Mouse (Mus musculus): ENCODE measurements around the gene Cdh24. TPM values are rescaled to one million over a fixed set of nuclear protein-coding genes. Genes with fewer than 3 reads are reported as not detected.

Cdh24 gene
- polyA plus RNA-seq, 1 experiment from 2014 or later, result 0.32 TPM

DNA sequence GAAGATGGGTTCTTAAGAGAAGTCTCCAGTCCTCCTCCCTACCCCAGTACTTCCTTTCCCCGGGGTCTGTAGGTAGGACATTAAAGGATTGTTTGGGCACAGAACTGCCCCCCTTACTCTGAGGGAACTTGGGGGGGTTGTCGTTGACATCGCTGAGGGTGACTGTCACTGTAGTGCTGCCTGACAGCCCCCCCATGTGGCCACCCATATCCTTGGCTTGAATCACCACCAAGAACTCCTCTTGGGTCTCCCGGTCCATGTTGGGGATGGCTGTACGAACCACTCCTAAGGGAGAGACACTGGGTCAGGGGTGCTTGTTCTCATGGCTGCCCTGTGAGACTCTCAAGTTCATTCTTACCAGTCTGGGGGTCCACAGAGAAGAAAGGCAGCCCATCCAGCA, 3.0 kb downstream of the Cdh24 start:
- Histone ChIP-seq H3K4me2 (replicated peaks; ENCODE audit: low read depth, low read length) (no peak overlapping the region), H3K9ac (replicated peaks; ENCODE audit: low read depth) (no peak overlapping the region), H3K27me3 (replicated peaks; ENCODE audit: insufficient read depth, low read length) (no peaks in the 10 kb centered on the region), H3K4me1 (ENCODE audit: insufficient read depth, low read depth, low read length) (no peaks in the 10 kb centered on the region), H3K27ac (ENCODE audit: low read length) (no peak overlapping the region), H3K36me3 (ENCODE audit: insufficient read depth, low read length) (0 out of 2 replicates have a peak, but pooled peaks cover 4% of the 10 kb centered on the region), H3K4me3 (ENCODE audit: low read depth, low read length) (no peak overlapping the region), H3K9me3 (ENCODE audit: low read length) (no peaks in the 10 kb centered on the region)
- WGBS, result 67% methylated on average over 5 of the region's 5 CpGs
- TF ChIP-seq EP300 (IDR thresholded peaks at IDR 0.05), result no peak
- TF ChIP-seq CTCF (IDR thresholded peaks at IDR 0.05), result peak; percentile 25; the same call in 1 of the 2 replicates
- ATAC-seq (no peak), DNase-seq (ENCODE audit: low spot score) (no peak)

DNA sequence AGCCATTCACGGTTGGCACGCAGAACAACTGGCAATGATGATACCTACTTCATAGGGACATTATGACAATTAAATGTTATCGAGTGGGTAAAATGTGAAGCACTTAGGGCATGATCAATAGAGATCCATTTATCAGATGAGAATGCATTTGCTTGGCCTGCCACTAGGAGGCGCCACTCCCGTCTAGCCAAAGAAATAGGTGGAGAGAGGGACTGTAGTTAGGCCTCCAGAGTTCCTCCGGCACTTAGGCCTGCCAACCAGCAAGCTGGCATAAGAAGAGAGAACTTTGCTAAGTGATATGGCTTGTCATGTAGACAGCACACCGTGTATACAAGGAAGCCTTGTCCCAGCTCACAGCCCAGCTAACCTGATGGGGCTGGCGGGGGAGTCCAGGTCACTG, 4.2 kb downstream of the Cdh24 start:
- no peak overlapping the region for H3K4me3 ChIP-seq (ENCODE audit: low read depth, low read length)
- TF ChIP-seq EP300 (IDR thresholded peaks at IDR 0.05) (no peak), CTCF (IDR thresholded peaks at IDR 0.05) (peak; percentile 93)
- ATAC-seq (no peak), DNase-seq (ENCODE audit: low spot score) (peak; percentile 55)
- H3K4me2 ChIP-seq (replicated peaks; ENCODE audit: low read depth, low read length), result no peak overlapping the region
- no peaks in the 10 kb centered on the region for H3K4me1 ChIP-seq (ENCODE audit: insufficient read depth, low read depth, low read length)
- H3K9me3 ChIP-seq (ENCODE audit: low read length), result no peaks in the 10 kb centered on the region
- H3K9ac ChIP-seq (replicated peaks; ENCODE audit: low read depth), result no peak overlapping the region
- no peak overlapping the region for H3K27ac ChIP-seq (ENCODE audit: low read length)
- WGBS, result 49% methylated on average over 8 of the region's 8 CpGs
- H3K36me3 ChIP-seq (ENCODE audit: insufficient read depth, low read length), result 0 out of 2 replicates have a peak, but pooled peaks cover 5% of the 10 kb centered on the region
- H3K27me3 ChIP-seq (replicated peaks; ENCODE audit: insufficient read depth, low read length), result no peaks in the 10 kb centered on the region

GRCm38 (mm10) chr14:54634182-54634581, 7.0 kb downstream of the Cdh24 start:
- whole genome bisulfite sequencing, result 83% methylated on average over 4 of the region's 4 CpGs
- Histone ChIP-seq H3K4me3 (ENCODE audit: low read depth, low read length) (no peak overlapping the region), H3K9ac (replicated peaks; ENCODE audit: low read depth) (no peak overlapping the region), H3K4me1 (ENCODE audit: insufficient read depth, low read depth, low read length) (no peaks in the 10 kb centered on the region), H3K27me3 (replicated peaks; ENCODE audit: insufficient read depth, low read length) (no peaks in the 10 kb centered on the region), H3K36me3 (ENCODE audit: insufficient read depth, low read length) (0 out of 2 replicates have a peak, but pooled peaks cover 5% of the 10 kb centered on the region), H3K9me3 (ENCODE audit: low read length) (no peaks in the 10 kb centered on the region), H3K27ac (ENCODE audit: low read length) (no peak overlapping the region), H3K4me2 (replicated peaks; ENCODE audit: low read depth, low read length) (no peak overlapping the region)
- no peak for DNase-seq (ENCODE audit: low spot score)
- no peak; the same call in 1 of the 2 replicates for ATAC-seq
- TF ChIP-seq EP300 (IDR thresholded peaks at IDR 0.05) (no peak), CTCF (IDR thresholded peaks at IDR 0.05) (peak; percentile 40)

DNA sequence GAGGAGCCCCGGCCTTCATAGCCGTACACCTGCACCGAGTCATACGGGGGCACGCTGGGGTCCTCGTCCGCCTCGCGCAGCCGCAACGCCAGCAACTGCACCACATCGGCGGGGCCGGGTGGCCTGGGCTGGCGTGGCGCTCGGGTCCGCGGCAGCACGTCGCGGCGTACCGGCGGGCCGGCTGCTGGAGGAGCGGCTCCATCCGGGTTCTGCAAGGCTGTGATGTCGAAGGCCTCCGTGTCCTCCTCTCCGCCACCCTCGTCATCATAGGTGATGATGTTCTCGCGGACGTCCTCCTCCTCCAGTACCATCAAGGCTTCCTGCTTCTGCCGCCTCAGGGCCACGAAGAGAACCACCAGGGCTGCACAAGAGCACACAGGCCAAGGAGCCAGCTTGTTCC, 8.9 kb downstream of the Cdh24 start:
- no peak overlapping the region for H3K4me3 ChIP-seq (ENCODE audit: low read depth, low read length)
- WGBS, result 86% methylated on average over 20 of the region's 37 CpGs
- H3K9me3 ChIP-seq (ENCODE audit: low read length), result no peaks in the 10 kb centered on the region
- H3K9ac ChIP-seq (replicated peaks; ENCODE audit: low read depth), result no peak overlapping the region
- 0 out of 2 replicates have a peak, but pooled peaks cover 5% of the 10 kb centered on the region for H3K36me3 ChIP-seq (ENCODE audit: insufficient read depth, low read length)
- H3K27ac ChIP-seq (ENCODE audit: low read length), result no peak overlapping the region
- ATAC-seq (no peak), DNase-seq (ENCODE audit: low spot score) (no peak)
- no peaks in the 10 kb centered on the region for H3K4me1 ChIP-seq (ENCODE audit: insufficient read depth, low read depth, low read length)
- no peak for TF ChIP-seq CTCF (IDR thresholded peaks at IDR 0.05)
- TF ChIP-seq EP300 (IDR thresholded peaks at IDR 0.05), result no peak
- no peaks in the 10 kb centered on the region for H3K27me3 ChIP-seq (replicated peaks; ENCODE audit: insufficient read depth, low read length)
- no peak overlapping the region for H3K4me2 ChIP-seq (replicated peaks; ENCODE audit: low read depth, low read length)

DNA sequence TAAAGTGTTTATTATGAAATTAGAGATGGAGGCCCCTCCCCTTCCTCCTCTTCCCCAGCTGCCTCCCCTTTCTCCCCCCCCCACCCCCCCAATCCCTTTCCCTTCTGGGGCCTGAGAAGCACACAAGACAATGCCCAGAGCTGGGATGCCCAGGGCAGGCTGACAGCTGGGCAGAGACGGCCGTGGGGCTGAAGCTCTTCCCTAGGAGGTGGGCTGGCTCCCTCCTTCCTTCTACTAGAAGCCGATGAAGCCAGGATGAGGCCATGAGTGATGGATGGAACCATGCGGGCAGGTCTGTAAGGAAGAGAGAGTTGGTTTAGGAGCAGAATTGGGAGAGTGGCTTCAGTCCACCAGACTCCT, 9.9 kb downstream of the Cdh24 start:
- DNase-seq (ENCODE audit: low spot score) (no peak), ATAC-seq (no peak)
- TF ChIP-seq CTCF (IDR thresholded peaks at IDR 0.05), result no peak
- no peak for TF ChIP-seq EP300 (IDR thresholded peaks at IDR 0.05)
- Histone ChIP-seq H3K27ac (ENCODE audit: low read length) (no peak overlapping the region), H3K4me3 (ENCODE audit: low read depth, low read length) (no peak overlapping the region), H3K9me3 (ENCODE audit: low read length) (no peaks in the 10 kb centered on the region), H3K36me3 (ENCODE audit: insufficient read depth, low read length) (0 out of 2 replicates have a peak, but pooled peaks cover 5% of the 10 kb centered on the region), H3K4me2 (replicated peaks; ENCODE audit: low read depth, low read length) (no peak overlapping the region), H3K9ac (replicated peaks; ENCODE audit: low read depth) (no peak overlapping the region), H3K27me3 (replicated peaks; ENCODE audit: insufficient read depth, low read length) (no peaks in the 10 kb centered on the region), H3K4me1 (ENCODE audit: insufficient read depth, low read depth, low read length) (no peaks in the 10 kb centered on the region)
- WGBS, result 53% methylated on average over 4 of the region's 4 CpGs

DNA sequence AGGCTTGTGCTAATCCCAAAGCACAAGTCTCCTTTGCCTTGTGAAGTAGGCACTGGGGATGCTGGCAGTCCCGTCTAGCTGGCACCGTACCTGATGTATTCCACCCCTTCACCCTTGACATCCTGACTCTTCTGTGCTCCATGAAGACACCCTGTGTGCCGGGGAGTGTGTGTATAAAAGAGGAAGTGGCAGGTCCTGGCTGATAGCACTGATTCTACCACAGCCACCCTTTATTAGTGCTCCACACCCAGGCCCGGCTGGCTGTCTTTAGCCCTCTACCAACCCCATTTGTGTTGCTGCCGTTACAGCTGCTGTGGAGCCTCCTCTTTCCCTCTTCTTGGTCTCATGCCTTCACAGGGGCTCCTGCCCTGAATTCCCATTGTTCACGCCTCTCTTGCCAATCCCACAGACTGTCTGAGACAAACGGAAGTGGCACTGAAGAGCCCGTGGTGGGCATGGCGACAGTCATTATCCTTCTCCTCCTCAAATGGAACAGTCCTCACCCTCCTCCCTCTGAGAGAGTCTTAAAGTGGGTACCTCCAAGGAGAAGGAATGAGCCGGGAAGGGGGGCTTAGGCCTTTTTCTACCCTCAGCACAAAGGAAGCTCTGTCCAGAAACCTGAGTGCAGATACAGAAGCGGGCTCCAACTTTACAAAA, 10.5 kb downstream of the Cdh24 start:
- DNase-seq (ENCODE audit: low spot score) (no peak), ATAC-seq (no peak)
- 75% methylated on average over 11 of the region's 11 CpGs for WGBS
- Histone ChIP-seq H3K4me3 (ENCODE audit: low read depth, low read length) (no peak overlapping the region), H3K9me3 (ENCODE audit: low read length) (no peaks in the 10 kb centered on the region), H3K9ac (replicated peaks; ENCODE audit: low read depth) (no peak overlapping the region), H3K27me3 (replicated peaks; ENCODE audit: insufficient read depth, low read length) (no peaks in the 10 kb centered on the region), H3K27ac (ENCODE audit: low read length) (no peak overlapping the region), H3K36me3 (ENCODE audit: insufficient read depth, low read length) (0 out of 2 replicates have a peak, but pooled peaks cover 5% of the 10 kb centered on the region), H3K4me2 (replicated peaks; ENCODE audit: low read depth, low read length) (no peak overlapping the region), H3K4me1 (ENCODE audit: insufficient read depth, low read depth, low read length) (no peaks in the 10 kb centered on the region)
- TF ChIP-seq EP300 (IDR thresholded peaks at IDR 0.05) (no peak), CTCF (IDR thresholded peaks at IDR 0.05) (no peak)
